Mouse (Mus musculus): ENCODE data around the gene Ckap5.

DNA sequence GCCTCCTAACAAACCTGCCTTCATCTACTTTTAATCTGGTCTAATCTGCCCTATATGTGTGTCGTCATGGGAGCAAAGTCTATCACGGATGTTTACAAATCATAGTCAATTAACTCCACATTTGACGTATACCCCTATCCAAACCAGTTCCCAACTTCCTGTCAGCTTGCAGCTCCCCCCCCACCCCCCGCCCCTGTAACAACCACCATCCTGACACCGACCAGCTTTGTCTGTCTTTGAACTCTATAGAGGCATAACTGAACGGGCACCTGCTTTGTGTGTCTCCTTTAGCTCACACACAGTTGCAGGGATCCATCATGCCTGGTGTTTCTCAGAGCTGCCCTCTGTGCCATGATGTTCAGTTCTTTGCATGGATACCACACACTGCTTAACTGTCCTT, 112.4 kb downstream of the Ckap5 start:
- TF ChIP-seq CTCF (IDR thresholded peaks at IDR 0.05; ENCODE audit: borderline replicate concordance, extremely low read depth, insufficient read depth, insufficient read length) (no peak), POLR2A (IDR thresholded peaks at IDR 0.05; ENCODE audit: borderline replicate concordance, extremely low read depth, insufficient read depth, insufficient read length, poor library complexity, severe bottlenecking) (no peak)
